Mouse (Mus musculus): ENCODE measurements around the gene Ppp2r5c. TPM values are rescaled to one million over a fixed set of nuclear protein-coding genes. Genes with fewer than 3 reads are reported as not detected.

Gene Ppp2r5c
- polyA plus RNA-seq, 1 experiment from 2014 or later, result 138 TPM

- ATAC-seq (no peak), DNase-seq (ENCODE audit: low spot score) (no peak)
- WGBS, result 88% methylated on average over 5 of the region's 5 CpGs
- Histone ChIP-seq H3K4me2 (ENCODE audit: low read length) (no peak overlapping the region), H3K4me3 (ENCODE audit: low read depth, low read length) (no peak overlapping the region), H3K27ac (ENCODE audit: low read depth, low read length) (no peak overlapping the region), H3K36me3 (ENCODE audit: control insufficient read depth, insufficient read depth, low read length) (no peaks in the 10 kb centered on the region), H3K9ac (ENCODE audit: low read length) (no peak overlapping the region), H3K4me1 (ENCODE audit: control insufficient read depth, insufficient read depth, low read length) (peaks cover 16% of the 10 kb centered on the region; the same call in 1 of the 2 replicates), H3K9me3 (replicated peaks; ENCODE audit: control insufficient read depth, low read length) (no peaks in the 10 kb centered on the region), H3K27me3 (replicated peaks; ENCODE audit: control insufficient read depth, insufficient read depth, low read length) (no peaks in the 10 kb centered on the region)
Measured at GRCm38 (mm10) chr12:110508680-110509079, 61.8 kb downstream of the Ppp2r5c start.

- H3K4me3 ChIP-seq (ENCODE audit: low read depth, low read length), result no peak overlapping the region
- peaks cover 16% of the 10 kb centered on the region; the same call in 1 of the 2 replicates for H3K4me1 ChIP-seq (ENCODE audit: control insufficient read depth, insufficient read depth, low read length)
- H3K27me3 ChIP-seq (replicated peaks; ENCODE audit: control insufficient read depth, insufficient read depth, low read length), result no peaks in the 10 kb centered on the region
- no peaks in the 10 kb centered on the region for H3K36me3 ChIP-seq (ENCODE audit: control insufficient read depth, insufficient read depth, low read length)
- ATAC-seq (no peak), DNase-seq (ENCODE audit: low spot score) (peak; percentile 64)
- H3K9ac ChIP-seq (ENCODE audit: low read length), result no peak overlapping the region
- no peak overlapping the region for H3K4me2 ChIP-seq (ENCODE audit: low read length)
- H3K27ac ChIP-seq (ENCODE audit: low read depth, low read length), result no peak overlapping the region
- 76% methylated on average over 9 of the region's 9 CpGs for WGBS
- H3K9me3 ChIP-seq (replicated peaks; ENCODE audit: control insufficient read depth, low read length), result no peaks in the 10 kb centered on the region
Measured at GRCm38 (mm10) chr12:110510171-110510871, 63.4 kb downstream of the Ppp2r5c start.

GRCm38 (mm10) chr12:110511201-110511600, 64.3 kb downstream of the Ppp2r5c start:
- Histone ChIP-seq H3K27ac (ENCODE audit: low read depth, low read length) (no peak overlapping the region), H3K9ac (ENCODE audit: low read length) (no peak overlapping the region), H3K36me3 (ENCODE audit: control insufficient read depth, insufficient read depth, low read length) (no peaks in the 10 kb centered on the region), H3K4me3 (ENCODE audit: low read depth, low read length) (no peak overlapping the region), H3K27me3 (replicated peaks; ENCODE audit: control insufficient read depth, insufficient read depth, low read length) (no peaks in the 10 kb centered on the region), H3K4me1 (ENCODE audit: control insufficient read depth, insufficient read depth, low read length) (peaks cover 16% of the 10 kb centered on the region; the same call in 1 of the 2 replicates), H3K4me2 (ENCODE audit: low read length) (no peak overlapping the region), H3K9me3 (replicated peaks; ENCODE audit: control insufficient read depth, low read length) (no peaks in the 10 kb centered on the region)
- WGBS, result 81% methylated on average over 12 of the region's 12 CpGs
- no peak for ATAC-seq
- peak; percentile 11 for DNase-seq (ENCODE audit: low spot score)

- Histone ChIP-seq H3K9ac (ENCODE audit: low read length) (no peak overlapping the region), H3K4me1 (ENCODE audit: control insufficient read depth, insufficient read depth, low read length) (peaks cover 16% of the 10 kb centered on the region; the same call in 1 of the 2 replicates), H3K4me2 (ENCODE audit: low read length) (no peak overlapping the region), H3K4me3 (ENCODE audit: low read depth, low read length) (no peak overlapping the region), H3K9me3 (replicated peaks; ENCODE audit: control insufficient read depth, low read length) (no peaks in the 10 kb centered on the region), H3K27ac (ENCODE audit: low read depth, low read length) (no peak overlapping the region), H3K36me3 (ENCODE audit: control insufficient read depth, insufficient read depth, low read length) (no peaks in the 10 kb centered on the region), H3K27me3 (replicated peaks; ENCODE audit: control insufficient read depth, insufficient read depth, low read length) (no peaks in the 10 kb centered on the region)
- DNase-seq (ENCODE audit: low spot score) (no peak), ATAC-seq (no peak)
- WGBS, result 69% methylated on average over 9 of the region's 9 CpGs
Measured at GRCm38 (mm10) chr12:110511856-110512433, 65.0 kb downstream of the Ppp2r5c start.

- Histone ChIP-seq H3K27ac (ENCODE audit: low read depth, low read length) (no peak overlapping the region), H3K9ac (ENCODE audit: low read length) (no peak overlapping the region), H3K4me1 (ENCODE audit: control insufficient read depth, insufficient read depth, low read length) (peaks cover 16% of the 10 kb centered on the region; the same call in 1 of the 2 replicates), H3K9me3 (replicated peaks; ENCODE audit: control insufficient read depth, low read length) (no peaks in the 10 kb centered on the region), H3K27me3 (replicated peaks; ENCODE audit: control insufficient read depth, insufficient read depth, low read length) (no peaks in the 10 kb centered on the region), H3K36me3 (ENCODE audit: control insufficient read depth, insufficient read depth, low read length) (no peaks in the 10 kb centered on the region), H3K4me3 (ENCODE audit: low read depth, low read length) (no peak overlapping the region), H3K4me2 (ENCODE audit: low read length) (no peak overlapping the region)
- no peak for DNase-seq (ENCODE audit: low spot score)
- no peak for ATAC-seq
- 99% methylated on average over 7 of the region's 7 CpGs for WGBS
Measured at GRCm38 (mm10) chr12:110512884-110513283, 66.0 kb downstream of the Ppp2r5c start.

GRCm38 (mm10) chr12:110515676-110516075, 68.8 kb downstream of the Ppp2r5c start:
- DNase-seq (ENCODE audit: low spot score), result no peak
- no peaks in the 10 kb centered on the region for H3K9me3 ChIP-seq (replicated peaks; ENCODE audit: control insufficient read depth, low read length)
- 91% methylated on average over 8 of the region's 8 CpGs for WGBS

GRCm38 (mm10) chr12:110520236-110520987, 73.5 kb downstream of the Ppp2r5c start:
- ATAC-seq (no peak), DNase-seq (ENCODE audit: low spot score) (no peak)
- H3K9ac ChIP-seq (ENCODE audit: low read length), result no peak overlapping the region
- H3K4me3 ChIP-seq (ENCODE audit: low read depth, low read length), result no peak overlapping the region
- no peak overlapping the region for H3K4me2 ChIP-seq (ENCODE audit: low read length)
- WGBS, result 90% methylated on average over 15 of the region's 15 CpGs
- no peaks in the 10 kb centered on the region for H3K9me3 ChIP-seq (replicated peaks; ENCODE audit: control insufficient read depth, low read length)
- H3K27ac ChIP-seq (ENCODE audit: low read depth, low read length), result no peak overlapping the region
- H3K36me3 ChIP-seq (ENCODE audit: control insufficient read depth, insufficient read depth, low read length), result peaks cover 26% of the 10 kb centered on the region
- H3K27me3 ChIP-seq (replicated peaks; ENCODE audit: control insufficient read depth, insufficient read depth, low read length), result no peaks in the 10 kb centered on the region
- H3K4me1 ChIP-seq (ENCODE audit: control insufficient read depth, insufficient read depth, low read length), result no peaks in the 10 kb centered on the region

More at GRCm38 (mm10) chr12:110515676-110516075, 68.8 kb downstream of the Ppp2r5c start:
- no peak overlapping the region for H3K4me3 ChIP-seq (ENCODE audit: low read depth, low read length)
- no peak overlapping the region for H3K27ac ChIP-seq (ENCODE audit: low read depth, low read length)
- no peak overlapping the region for H3K4me2 ChIP-seq (ENCODE audit: low read length)
- H3K9ac ChIP-seq (ENCODE audit: low read length), result no peak overlapping the region
- peaks cover 8% of the 10 kb centered on the region; the same call in 1 of the 2 replicates for H3K4me1 ChIP-seq (ENCODE audit: control insufficient read depth, insufficient read depth, low read length)
- no peak for ATAC-seq
- no peaks in the 10 kb centered on the region for H3K36me3 ChIP-seq (ENCODE audit: control insufficient read depth, insufficient read depth, low read length)
- H3K27me3 ChIP-seq (replicated peaks; ENCODE audit: control insufficient read depth, insufficient read depth, low read length), result no peaks in the 10 kb centered on the region

GRCm38 (mm10) chr12:110523526-110523925, 76.6 kb downstream of the Ppp2r5c start:
- no peak overlapping the region for H3K9ac ChIP-seq (ENCODE audit: low read length)
- ATAC-seq (no peak), DNase-seq (ENCODE audit: low spot score) (no peak)
- WGBS, result 85% methylated on average over 5 of the region's 5 CpGs
- H3K36me3 ChIP-seq (ENCODE audit: control insufficient read depth, insufficient read depth, low read length), result peaks cover 40% of the 10 kb centered on the region
- no peak overlapping the region for H3K27ac ChIP-seq (ENCODE audit: low read depth, low read length)
- no peaks in the 10 kb centered on the region for H3K4me1 ChIP-seq (ENCODE audit: control insufficient read depth, insufficient read depth, low read length)
- no peaks in the 10 kb centered on the region for H3K27me3 ChIP-seq (replicated peaks; ENCODE audit: control insufficient read depth, insufficient read depth, low read length)
- no peak overlapping the region for H3K4me2 ChIP-seq (ENCODE audit: low read length)
- no peak overlapping the region for H3K4me3 ChIP-seq (ENCODE audit: low read depth, low read length)
- H3K9me3 ChIP-seq (replicated peaks; ENCODE audit: control insufficient read depth, low read length), result no peaks in the 10 kb centered on the region
